Mouse (Mus musculus) right cerebral cortex, postnatal 36 days (tissue): ENCODE results near the gene Mob1a.
"Not testable (repeated sequence)": the region's sequence is repeated elsewhere in the genome, so short reads cannot be mapped to it uniquely, and the experiment has no call there.

ENCODE experiments used
- DNase-seq, 2 experiments: peaks; one replicate each; pipeline ENCODE4 v3.0.0; 2022; ENCODE audit warnings: low spot score in 2 of 2, mixed read lengths in 1 of 2

Mob1a gene

GRCm38 (mm10) chr6:83341387-83341786 lies 15.6 kb downstream of the Mob1a start:
- DNase-seq = no peak

GRCm38 (mm10) chr6:83342957-83343356 lies 17.1 kb downstream of the Mob1a start:
- DNase-seq = no peak

- not testable (repeated sequence) for DNase-seq
Measured at GRCm38 (mm10) chr6:83345285-83345684, 19.5 kb downstream of the Mob1a start.

GRCm38 (mm10) chr6:83347916-83348315 lies 22.1 kb downstream of the Mob1a start:
- no peak for DNase-seq

- no peak for DNase-seq
Measured at GRCm38 (mm10) chr6:83348873-83349272, 23.1 kb downstream of the Mob1a start, which contains the start of gene Bola3. Bola3 (plus strand) TSS chr6:83349147.

GRCm38 (mm10) chr6:83349274-83349958 lies 23.6 kb downstream of the Mob1a start:
- DNase-seq = peak; percentile 77 to 81

GRCm38 (mm10) chr6:83350172-83350571 lies 24.4 kb downstream of the Mob1a start:
- DNase-seq = no peak

GRCm38 (mm10) chr6:83350851-83351405 lies 25.1 kb downstream of the Mob1a start:
- DNase-seq = no peak

- no peak for DNase-seq
Measured at GRCm38 (mm10) chr6:83351490-83352160, 25.8 kb downstream of the Mob1a start.

GRCm38 (mm10) chr6:83352666-83353410 lies 27.0 kb downstream of the Mob1a start:
- DNase-seq = no peak

GRCm38 (mm10) chr6:83354856-83355781 lies 29.3 kb downstream of the Mob1a start:
- no peak for DNase-seq

GRCm38 (mm10) chr6:83356569-83357138 lies 30.8 kb downstream of the Mob1a start:
- peak in 1 of 2 experiments; percentile 62 for DNase-seq

GRCm38 (mm10) chr6:83357436-83357835 lies 31.6 kb downstream of the Mob1a start:
- no peak for DNase-seq

- no peak for DNase-seq
Measured at GRCm38 (mm10) chr6:83361523-83362248, 35.9 kb downstream of the Mob1a start.

- no peak for DNase-seq
Measured at GRCm38 (mm10) chr6:83363075-83363474, 37.3 kb downstream of the Mob1a start.

GRCm38 (mm10) chr6:83370316-83370965 lies 44.6 kb downstream of the Mob1a start:
- DNase-seq = no peak

GRCm38 (mm10) chr6:83371350-83371749 lies 45.5 kb downstream of the Mob1a start:
- DNase-seq = no peak

GRCm38 (mm10) chr6:83373704-83374300 lies 48.0 kb downstream of the Mob1a start:
- DNase-seq = no peak
